Mouse (Mus musculus): ENCODE data around the gene Adgrl2. TPM values are rescaled to one million over a fixed set of nuclear protein-coding genes. Genes with fewer than 3 reads are reported as not detected.

Adgrl2 gene
- polyA plus RNA-seq (2014; fragmentation: Nextera tagmentation; extraction: Ambion mirVana): 80.2 and 91.6 TPM in 2 replicates

DNA sequence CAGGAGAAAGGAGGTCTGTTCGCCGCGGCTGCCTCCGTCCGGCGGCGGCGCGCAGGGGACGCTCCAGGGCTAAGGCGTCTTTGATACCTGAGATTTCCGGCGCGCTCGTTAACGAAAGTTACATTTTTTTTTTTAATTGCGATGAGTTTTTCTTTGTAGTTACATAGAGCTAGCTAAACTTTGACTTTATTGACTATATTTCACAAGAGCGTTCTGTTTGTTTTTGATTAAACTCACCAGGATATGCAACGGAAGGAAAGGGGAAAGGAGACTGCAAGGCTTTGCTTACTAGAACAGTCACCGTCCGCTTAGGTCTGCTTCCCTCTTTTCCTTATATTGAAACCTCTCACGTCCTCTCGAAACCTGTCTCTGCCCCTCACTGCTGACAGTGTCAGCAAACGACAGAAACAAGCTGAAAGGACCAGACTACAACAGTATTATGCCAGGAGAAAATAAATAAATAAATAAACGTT is at the start of gene Adgrl2:
Gene Adgrl2 (minus strand): TSS at position 25 of the 473 bp plus-strand sequence.
- peak within 1 kb of the TSS; percentile 99 for H3K9ac ChIP-seq (ENCODE audit: low read depth, low read length)
- DNase-seq (ENCODE audit: low spot score) (peak; percentile 58), ATAC-seq (ENCODE audit: low read depth) (peak; percentile 12)
- no peaks in the 10 kb centered on the region for H3K27me3 ChIP-seq (replicated peaks; ENCODE audit: control insufficient read depth, insufficient read depth, low read length)
- under 1% methylated on average over 25 of the region's 25 CpGs for WGBS
- peaks cover 17% of the 10 kb centered on the region for H3K4me1 ChIP-seq (ENCODE audit: control insufficient read depth, insufficient read depth, low read length)
- no peaks in the 10 kb centered on the region for H3K36me3 ChIP-seq (ENCODE audit: control insufficient read depth, insufficient read depth, low read length)
- H3K4me2 ChIP-seq (ENCODE audit: low read depth, low read length): peak within 1 kb of the TSS; percentile 83
- peak within 1 kb of the TSS; percentile 100 for H3K27ac ChIP-seq (replicated peaks; ENCODE audit: low read depth, low read length)
- H3K9me3 ChIP-seq (ENCODE audit: control insufficient read depth, low read length): no peaks in the 10 kb centered on the region
- H3K4me3 ChIP-seq (ENCODE audit: low read depth, low read length): peak within 1 kb of the TSS; percentile 97

DNA sequence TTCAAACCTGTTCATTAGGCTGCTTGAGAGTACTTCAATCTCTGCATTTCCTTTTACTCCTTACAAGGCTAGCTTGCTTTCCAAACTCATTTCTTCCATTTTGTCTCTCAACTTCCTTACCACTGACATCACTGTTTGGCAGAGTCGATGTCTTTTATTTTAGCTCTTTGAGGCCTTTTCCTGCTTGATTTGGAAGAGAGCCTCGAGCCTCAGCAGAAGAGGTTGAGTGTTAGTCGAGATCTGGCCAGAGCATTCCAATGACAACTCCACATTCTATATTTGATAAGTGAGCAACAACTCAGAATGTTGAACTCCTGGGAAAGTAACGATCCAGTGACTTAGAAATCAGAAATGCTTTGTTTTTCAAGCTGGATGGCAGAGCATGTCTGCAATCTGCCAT is 48.4 kb upstream of the Adgrl2 start:
- Histone ChIP-seq H3K4me3 (ENCODE audit: low read depth, low read length) (no peak overlapping the region), H3K4me2 (ENCODE audit: low read depth, low read length) (no peak overlapping the region), H3K36me3 (ENCODE audit: control insufficient read depth, insufficient read depth, low read length) (no peaks in the 10 kb centered on the region), H3K4me1 (ENCODE audit: control insufficient read depth, insufficient read depth, low read length) (peaks cover 12% of the 10 kb centered on the region), H3K27ac (replicated peaks; ENCODE audit: low read depth, low read length) (no peak overlapping the region), H3K9me3 (ENCODE audit: control insufficient read depth, low read length) (no peaks in the 10 kb centered on the region), H3K27me3 (replicated peaks; ENCODE audit: control insufficient read depth, insufficient read depth, low read length) (no peaks in the 10 kb centered on the region), H3K9ac (ENCODE audit: low read depth, low read length) (no peak overlapping the region)
- DNase-seq (ENCODE audit: low spot score) (peak; percentile 70), ATAC-seq (ENCODE audit: low read depth) (no peak)
- 48% methylated on average over 4 of the region's 4 CpGs for WGBS

DNA sequence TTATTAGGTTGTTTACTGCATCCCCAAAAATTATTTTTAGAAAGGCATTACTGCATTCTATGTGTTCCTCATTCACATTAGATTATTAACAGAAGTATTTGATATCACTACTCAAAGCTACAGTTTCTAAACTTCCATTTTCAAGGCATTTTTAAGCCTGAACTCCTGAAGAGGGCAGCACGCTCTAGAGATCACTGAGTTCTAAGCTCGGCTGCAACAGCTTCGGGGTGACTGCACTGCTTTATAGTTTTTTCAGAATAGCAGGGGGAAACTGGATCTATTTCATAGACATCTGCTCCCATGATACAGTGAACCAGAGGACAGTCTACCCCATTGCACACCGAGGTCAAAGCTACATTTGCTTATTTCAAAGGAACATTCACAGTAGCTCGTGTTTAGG is 29.6 kb upstream of the Adgrl2 start:
- H3K9me3 ChIP-seq (ENCODE audit: control insufficient read depth, low read length): no peaks in the 10 kb centered on the region
- no peaks in the 10 kb centered on the region for H3K36me3 ChIP-seq (ENCODE audit: control insufficient read depth, insufficient read depth, low read length)
- no peak overlapping the region for H3K9ac ChIP-seq (ENCODE audit: low read depth, low read length)
- WGBS: 58% methylated on average over 5 of the region's 5 CpGs
- DNase-seq (ENCODE audit: low spot score): peak; percentile 43
- H3K4me3 ChIP-seq (ENCODE audit: low read depth, low read length): no peak overlapping the region
- no peak overlapping the region for H3K4me2 ChIP-seq (ENCODE audit: low read depth, low read length)
- H3K27me3 ChIP-seq (replicated peaks; ENCODE audit: control insufficient read depth, insufficient read depth, low read length): no peaks in the 10 kb centered on the region
- H3K4me1 ChIP-seq (ENCODE audit: control insufficient read depth, insufficient read depth, low read length): no peaks in the 10 kb centered on the region
- no peak overlapping the region for H3K27ac ChIP-seq (replicated peaks; ENCODE audit: low read depth, low read length)
- ATAC-seq (ENCODE audit: low read depth): no peak

DNA sequence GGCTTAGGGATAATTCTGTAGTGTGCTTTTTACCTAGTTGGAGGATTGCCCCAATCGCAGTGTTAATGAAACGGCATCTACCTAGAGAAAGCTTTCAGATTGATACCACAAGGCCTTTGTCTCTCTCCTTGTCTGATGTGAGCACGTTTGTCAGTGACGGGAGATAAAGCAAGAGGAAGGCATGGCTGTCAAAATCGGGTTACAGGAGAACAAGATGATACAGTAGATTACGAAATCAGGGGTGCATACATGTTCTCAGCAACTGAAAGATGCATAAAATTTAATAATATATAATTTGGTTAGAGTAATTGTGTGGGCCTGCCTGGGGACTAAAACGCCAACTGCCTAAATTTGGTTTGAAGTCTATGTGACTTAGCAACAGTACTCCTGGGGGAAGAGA is 19.0 kb upstream of the Adgrl2 start:
- no peaks in the 10 kb centered on the region for H3K36me3 ChIP-seq (ENCODE audit: control insufficient read depth, insufficient read depth, low read length)
- no peak overlapping the region for H3K9ac ChIP-seq (ENCODE audit: low read depth, low read length)
- no peak overlapping the region for H3K4me2 ChIP-seq (ENCODE audit: low read depth, low read length)
- no peaks in the 10 kb centered on the region for H3K9me3 ChIP-seq (ENCODE audit: control insufficient read depth, low read length)
- H3K4me1 ChIP-seq (ENCODE audit: control insufficient read depth, insufficient read depth, low read length): 0 out of 2 replicates have a peak, but pooled peaks cover 10% of the 10 kb centered on the region
- 61% methylated on average over 7 of the region's 7 CpGs for WGBS
- no peak overlapping the region for H3K27ac ChIP-seq (replicated peaks; ENCODE audit: low read depth, low read length)
- ATAC-seq (ENCODE audit: low read depth) (no peak; the same call in 1 of the 2 replicates), DNase-seq (ENCODE audit: low spot score) (no peak)
- H3K27me3 ChIP-seq (replicated peaks; ENCODE audit: control insufficient read depth, insufficient read depth, low read length): 0 out of 2 replicates have a peak, but pooled peaks cover 4% of the 10 kb centered on the region
- no peak overlapping the region for H3K4me3 ChIP-seq (ENCODE audit: low read depth, low read length)

DNA sequence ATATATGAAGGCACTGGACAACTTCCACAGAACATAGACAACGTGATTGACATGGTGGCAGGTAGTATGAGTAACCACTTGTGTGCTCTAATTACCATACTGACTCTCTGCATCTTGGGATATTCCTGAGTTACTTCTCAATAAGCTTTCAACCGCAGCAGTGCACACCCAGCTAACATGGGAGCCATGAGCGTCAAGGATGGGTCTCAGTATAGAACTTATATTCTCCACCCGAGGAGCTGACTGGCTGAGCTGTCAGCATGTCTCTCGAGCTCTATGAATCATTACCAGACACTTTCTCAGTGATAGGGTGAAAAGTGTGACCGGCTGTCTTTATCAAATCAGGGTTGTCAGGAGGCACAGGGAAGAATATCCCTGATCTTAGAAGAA is 18.3 kb upstream of the Adgrl2 start:
- DNase-seq (ENCODE audit: low spot score) (no peak), ATAC-seq (ENCODE audit: low read depth) (no peak)
- Histone ChIP-seq H3K27ac (replicated peaks; ENCODE audit: low read depth, low read length) (no peak overlapping the region), H3K36me3 (ENCODE audit: control insufficient read depth, insufficient read depth, low read length) (no peaks in the 10 kb centered on the region), H3K27me3 (replicated peaks; ENCODE audit: control insufficient read depth, insufficient read depth, low read length) (0 out of 2 replicates have a peak, but pooled peaks cover 4% of the 10 kb centered on the region), H3K4me3 (ENCODE audit: low read depth, low read length) (no peak overlapping the region), H3K9me3 (ENCODE audit: control insufficient read depth, low read length) (no peaks in the 10 kb centered on the region), H3K9ac (ENCODE audit: low read depth, low read length) (no peak overlapping the region), H3K4me1 (ENCODE audit: control insufficient read depth, insufficient read depth, low read length) (0 out of 2 replicates have a peak, but pooled peaks cover 10% of the 10 kb centered on the region), H3K4me2 (ENCODE audit: low read depth, low read length) (no peak overlapping the region)
- WGBS: 67% methylated on average over 6 of the region's 6 CpGs

DNA sequence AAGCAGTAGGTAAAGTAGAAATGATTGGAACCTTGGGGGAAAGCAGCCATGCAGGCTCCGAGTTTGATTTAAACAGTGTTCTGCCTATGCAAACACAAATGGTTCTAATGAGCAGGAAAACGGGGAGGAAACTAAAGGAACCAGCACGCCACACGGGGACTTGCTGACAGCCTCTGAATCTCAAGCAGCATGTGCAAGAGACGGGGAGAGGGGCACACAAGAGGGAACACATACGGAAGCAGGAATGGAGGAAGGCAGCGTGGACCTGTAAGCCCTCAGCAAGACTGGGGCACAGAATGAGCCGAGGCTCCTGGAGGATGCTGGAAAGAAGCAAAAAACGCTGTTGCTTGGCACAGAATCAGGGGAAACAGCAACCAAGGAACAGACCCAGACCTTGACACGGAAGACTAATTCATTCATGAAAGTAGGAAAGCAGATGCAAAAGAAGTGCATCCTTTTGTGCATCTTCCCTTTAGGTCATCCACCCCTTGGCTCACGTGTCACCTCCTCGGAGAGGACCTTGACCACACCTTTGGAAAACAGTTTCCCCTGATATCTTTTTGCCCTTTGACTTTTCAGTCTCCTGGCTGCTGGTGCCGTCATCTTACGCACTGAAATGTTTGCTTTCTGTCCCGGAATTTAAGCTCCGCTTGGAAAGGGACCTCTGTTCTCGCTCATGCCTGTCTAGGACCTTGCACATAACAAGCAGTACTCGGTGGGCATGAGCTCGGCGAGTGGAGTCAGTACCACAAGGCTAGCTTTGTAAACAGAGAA is 17.7 kb upstream of the Adgrl2 start:
- Histone ChIP-seq H3K4me3 (ENCODE audit: low read depth, low read length) (no peak overlapping the region), H3K9me3 (ENCODE audit: control insufficient read depth, low read length) (no peaks in the 10 kb centered on the region), H3K36me3 (ENCODE audit: control insufficient read depth, insufficient read depth, low read length) (no peaks in the 10 kb centered on the region), H3K4me1 (ENCODE audit: control insufficient read depth, insufficient read depth, low read length) (0 out of 2 replicates have a peak, but pooled peaks cover 10% of the 10 kb centered on the region), H3K27ac (replicated peaks; ENCODE audit: low read depth, low read length) (no peak overlapping the region), H3K27me3 (replicated peaks; ENCODE audit: control insufficient read depth, insufficient read depth, low read length) (0 out of 2 replicates have a peak, but pooled peaks cover 4% of the 10 kb centered on the region), H3K4me2 (ENCODE audit: low read depth, low read length) (peak overlapping the region; percentile 35), H3K9ac (ENCODE audit: low read depth, low read length) (no peak overlapping the region)
- 44% methylated on average over 20 of the region's 20 CpGs for WGBS
- DNase-seq (ENCODE audit: low spot score) (no peak), ATAC-seq (ENCODE audit: low read depth) (no peak)

DNA sequence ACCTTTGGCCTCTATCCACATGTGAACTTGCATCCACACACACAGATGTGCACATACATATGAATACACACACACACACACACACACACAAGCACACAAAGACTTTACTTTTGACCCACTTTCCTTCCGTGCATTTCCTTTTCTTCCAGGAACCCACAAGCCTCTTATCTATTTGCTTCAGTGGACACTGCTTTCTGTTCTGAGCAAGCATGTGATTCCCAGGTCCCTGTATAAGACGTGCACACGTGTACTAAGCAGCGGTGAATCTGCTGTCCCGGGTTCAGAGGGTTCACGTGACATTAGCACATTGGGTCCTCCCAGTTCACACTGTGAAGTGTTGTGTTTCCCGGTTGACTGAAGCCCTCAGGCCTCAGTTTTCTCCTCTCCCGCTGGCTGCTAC is 11.0 kb upstream of the Adgrl2 start:
- no peak for ATAC-seq (ENCODE audit: low read depth)
- no peaks in the 10 kb centered on the region for H3K27me3 ChIP-seq (replicated peaks; ENCODE audit: control insufficient read depth, insufficient read depth, low read length)
- no peaks in the 10 kb centered on the region for H3K36me3 ChIP-seq (ENCODE audit: control insufficient read depth, insufficient read depth, low read length)
- no peak overlapping the region for H3K4me2 ChIP-seq (ENCODE audit: low read depth, low read length)
- no peak overlapping the region for H3K9ac ChIP-seq (ENCODE audit: low read depth, low read length)
- DNase-seq (ENCODE audit: low spot score): no peak
- 34% methylated on average over 8 of the region's 8 CpGs for WGBS
- H3K4me1 ChIP-seq (ENCODE audit: control insufficient read depth, insufficient read depth, low read length): no peaks in the 10 kb centered on the region
- no peak overlapping the region for H3K27ac ChIP-seq (replicated peaks; ENCODE audit: low read depth, low read length)
- H3K9me3 ChIP-seq (ENCODE audit: control insufficient read depth, low read length): no peaks in the 10 kb centered on the region
- H3K4me3 ChIP-seq (ENCODE audit: low read depth, low read length): no peak overlapping the region

DNA sequence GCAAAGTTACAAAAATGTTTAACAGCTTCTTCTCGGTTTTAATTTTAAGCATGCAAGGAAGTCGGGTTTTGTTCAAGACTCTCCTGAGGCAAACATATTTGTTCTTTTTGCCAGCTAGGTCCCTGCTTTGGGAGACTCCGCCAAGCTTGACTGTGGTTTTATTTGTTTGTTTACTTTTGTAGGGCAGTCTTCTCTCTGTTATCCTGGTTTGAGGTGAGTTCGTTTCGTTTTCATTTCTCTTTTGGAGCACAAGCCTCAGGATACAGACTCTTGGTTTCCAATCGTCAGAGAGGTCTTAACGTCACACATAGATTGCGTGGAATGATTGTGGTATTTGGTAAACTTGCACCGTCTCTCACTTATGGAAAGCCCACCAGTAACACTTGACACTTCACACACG is 8.3 kb upstream of the Adgrl2 start:
- no peaks in the 10 kb centered on the region for H3K27me3 ChIP-seq (replicated peaks; ENCODE audit: control insufficient read depth, insufficient read depth, low read length)
- 53% methylated on average over 10 of the region's 10 CpGs for WGBS
- no peak overlapping the region for H3K4me3 ChIP-seq (ENCODE audit: low read depth, low read length)
- no peaks in the 10 kb centered on the region for H3K36me3 ChIP-seq (ENCODE audit: control insufficient read depth, insufficient read depth, low read length)
- no peak for ATAC-seq (ENCODE audit: low read depth)
- no peaks in the 10 kb centered on the region for H3K9me3 ChIP-seq (ENCODE audit: control insufficient read depth, low read length)
- no peak overlapping the region for H3K9ac ChIP-seq (ENCODE audit: low read depth, low read length)
- 0 out of 2 replicates have a peak overlapping the region, but pooled peaks have one; percentile 1 for H3K4me2 ChIP-seq (ENCODE audit: low read depth, low read length)
- H3K4me1 ChIP-seq (ENCODE audit: control insufficient read depth, insufficient read depth, low read length): no peaks in the 10 kb centered on the region; the same call in 1 of the 2 replicates
- no peak overlapping the region for H3K27ac ChIP-seq (replicated peaks; ENCODE audit: low read depth, low read length)
- no peak for DNase-seq (ENCODE audit: low spot score)

All from embryonic facial prominence, embryonic 14.5 days (tissue).